Mouse (Mus musculus) intestine, embryonic 16.5 days (tissue): Measurements from ENCODE around the gene Hba-x. TPM values are rescaled to one million over a fixed set of nuclear protein-coding genes. Genes with fewer than 3 reads are reported as not detected.

ENCODE experiments used
- ATAC-seq: fragments of 200-750 bp; cut with Nextera tagmentation; 2 replicates; pipeline ENCODE4 v1.8.0; 2017; ENCODE audit warnings: moderate TSS enrichment, moderate library complexity
- H3K27ac ChIP-seq: fragments of 300-500 bp; sonication (generic); 2 replicates; pipeline ENCODE4 v1.5.1; 2014; ENCODE audit warnings: mild to moderate bottlenecking, low read length
- H3K27me3 ChIP-seq: fragments of 300-500 bp; sonication (generic); replicated peaks from 2 replicates; pipeline ENCODE4 v1.6.1; 2014; ENCODE audit warnings: low read length, control low read depth, mixed read lengths; ENCODE audit not compliant: control insufficient read depth, insufficient read depth
- H3K36me3 ChIP-seq: fragments of 300-500 bp; sonication (generic); 2 replicates; pipeline ENCODE4 v1.6.1; 2014; ENCODE audit warnings: low read length, control low read depth; ENCODE audit not compliant: control insufficient read depth, insufficient read depth
- H3K4me1 ChIP-seq: fragments of 300-500 bp; sonication (generic); 2 replicates; pipeline ENCODE4 v1.6.1; 2014; ENCODE audit warnings: low read length, control low read depth, mixed read lengths; ENCODE audit not compliant: control insufficient read depth, insufficient read depth
- H3K4me2 ChIP-seq: fragments of 300-500 bp; sonication (generic); 2 replicates; pipeline ENCODE4 v1.6.1; 2014; ENCODE audit warnings: low read depth, low read length, control low read depth
- H3K4me3 ChIP-seq: fragments of 300-500 bp; sonication (generic); 2 replicates; pipeline ENCODE4 v1.5.1; 2014; ENCODE audit warnings: mild to moderate bottlenecking, low read length
- H3K9ac ChIP-seq: fragments of 300-500 bp; sonication (generic); 2 replicates; pipeline ENCODE4 v1.6.1; 2014; ENCODE audit warnings: low read depth, low read length
- H3K9me3 ChIP-seq: fragments of 300-500 bp; sonication (generic); 2 replicates; pipeline ENCODE4 v1.6.1; 2016; ENCODE audit warnings: low read length, control low read depth; ENCODE audit not compliant: control insufficient read depth
- WGBS: fragments of 180-500 bp; shearing (Covaris S2); extraction: QIAGEN DNeasy Blood & Tissue Kit; methylation state at CpG from one replicate; pipeline ENCODE4 v1.1.7; 2014; 5-methylcytosine and 5-hydroxymethylcytosine counted together
- polyA plus RNA-seq: library from polyadenylated mRNA; unstranded; fragments of >200 nt; fragmentation: Nextera tagmentation; extraction: Ambion mirVana; gene quantifications from 2 replicates; pipeline ENCODE4 v1.2.1, GENCODE M21; 2015

Hba-x gene
- polyA plus RNA-seq, 1 experiment from 2014 or later: 16.4 TPM

- Histone ChIP-seq H3K4me2 (no peak overlapping the region), H3K36me3 (peaks cover 3% of the 10 kb centered on the region), H3K9ac (no peak overlapping the region), H3K4me3 (no peak overlapping the region), H3K27me3 (no peaks in the 10 kb centered on the region), H3K27ac (peak overlapping the region; percentile 60), H3K4me1 (peaks cover 13% of the 10 kb centered on the region), H3K9me3 (no peaks in the 10 kb centered on the region)
- no peak for ATAC-seq
- WGBS: 81% methylated on average over 1 of the region's 1 CpGs
Observed at GRCm38 (mm10) chr11:32244617-32245016, 31.6 kb upstream of the Hba-x start.

- Histone ChIP-seq H3K4me3 (no peak overlapping the region), H3K4me2 (no peak overlapping the region), H3K4me1 (peaks cover 13% of the 10 kb centered on the region), H3K27ac (no peak overlapping the region), H3K36me3 (peaks cover 7% of the 10 kb centered on the region), H3K9ac (no peak overlapping the region), H3K9me3 (no peaks in the 10 kb centered on the region), H3K27me3 (no peaks in the 10 kb centered on the region)
- ATAC-seq: peak; percentile 68
- WGBS: 89% methylated on average over 6 of the region's 6 CpGs
Observed at GRCm38 (mm10) chr11:32245614-32246013, 30.6 kb upstream of the Hba-x start.

GRCm38 (mm10) chr11:32247068-32247467 lies 29.1 kb upstream of the Hba-x start:
- Histone ChIP-seq H3K27me3 (no peaks in the 10 kb centered on the region), H3K4me3 (no peak overlapping the region), H3K36me3 (peaks cover 7% of the 10 kb centered on the region), H3K27ac (no peak overlapping the region), H3K9ac (no peak overlapping the region), H3K4me2 (no peak overlapping the region), H3K4me1 (peaks cover 13% of the 10 kb centered on the region), H3K9me3 (no peaks in the 10 kb centered on the region)
- ATAC-seq: no peak

GRCm38 (mm10) chr11:32248350-32248749 lies 27.9 kb upstream of the Hba-x start:
- Histone ChIP-seq H3K9ac (no peak overlapping the region), H3K9me3 (no peaks in the 10 kb centered on the region), H3K4me3 (no peak overlapping the region), H3K27me3 (no peaks in the 10 kb centered on the region), H3K4me1 (peaks cover 8% of the 10 kb centered on the region; the same call in 1 of the 2 replicates), H3K36me3 (peaks cover 7% of the 10 kb centered on the region), H3K4me2 (no peak overlapping the region), H3K27ac (no peak overlapping the region)
- 82% methylated on average over 3 of the region's 3 CpGs for WGBS
- ATAC-seq: no peak

GRCm38 (mm10) chr11:32250880-32251763 lies 25.1 kb upstream of the Hba-x start:
- peak; percentile 93 for ATAC-seq
- Histone ChIP-seq H3K4me1 (no peaks in the 10 kb centered on the region), H3K9me3 (no peaks in the 10 kb centered on the region), H3K4me2 (no peak overlapping the region), H3K27ac (no peak overlapping the region), H3K27me3 (no peaks in the 10 kb centered on the region), H3K4me3 (no peak overlapping the region), H3K9ac (no peak overlapping the region), H3K36me3 (peaks cover 7% of the 10 kb centered on the region)
- 84% methylated on average over 8 of the region's 8 CpGs for WGBS

GRCm38 (mm10) chr11:32253121-32253520 lies 23.1 kb upstream of the Hba-x start:
- WGBS: 100% methylated on average over 1 of the region's 1 CpGs
- H3K27ac ChIP-seq: no peak overlapping the region
- peaks cover 7% of the 10 kb centered on the region for H3K36me3 ChIP-seq
- H3K27me3 ChIP-seq: no peaks in the 10 kb centered on the region
- H3K9me3 ChIP-seq: no peaks in the 10 kb centered on the region
- H3K4me2 ChIP-seq: no peak overlapping the region
- no peak overlapping the region for H3K4me3 ChIP-seq
- H3K4me1 ChIP-seq: no peaks in the 10 kb centered on the region
- no peak for ATAC-seq
- H3K9ac ChIP-seq: no peak overlapping the region

GRCm38 (mm10) chr11:32256146-32256545 lies 20.1 kb upstream of the Hba-x start:
- Histone ChIP-seq H3K4me3 (no peak overlapping the region), H3K9me3 (no peaks in the 10 kb centered on the region), H3K36me3 (no peaks in the 10 kb centered on the region), H3K27ac (no peak overlapping the region), H3K9ac (no peak overlapping the region), H3K4me1 (no peaks in the 10 kb centered on the region), H3K4me2 (no peak overlapping the region), H3K27me3 (no peaks in the 10 kb centered on the region)
- WGBS: 94% methylated on average over 1 of the region's 1 CpGs
- ATAC-seq: peak; percentile 87

- no peak overlapping the region for H3K4me3 ChIP-seq
- H3K27me3 ChIP-seq: no peaks in the 10 kb centered on the region
- no peaks in the 10 kb centered on the region for H3K9me3 ChIP-seq
- H3K27ac ChIP-seq: no peak overlapping the region
- no peak overlapping the region for H3K9ac ChIP-seq
- 80% methylated on average over 3 of the region's 3 CpGs for WGBS
- no peaks in the 10 kb centered on the region for H3K4me1 ChIP-seq
- no peak overlapping the region for H3K4me2 ChIP-seq
- ATAC-seq: no peak
- no peaks in the 10 kb centered on the region for H3K36me3 ChIP-seq
Observed at GRCm38 (mm10) chr11:32256566-32256965, 19.6 kb upstream of the Hba-x start.

GRCm38 (mm10) chr11:32262674-32263415 lies 13.4 kb upstream of the Hba-x start:
- H3K36me3 ChIP-seq: no peaks in the 10 kb centered on the region
- no peaks in the 10 kb centered on the region for H3K9me3 ChIP-seq
- no peak overlapping the region for H3K4me3 ChIP-seq
- peaks cover 7% of the 10 kb centered on the region for H3K4me1 ChIP-seq
- H3K27me3 ChIP-seq: no peaks in the 10 kb centered on the region
- H3K27ac ChIP-seq: no peak overlapping the region
- H3K9ac ChIP-seq: no peak overlapping the region
- H3K4me2 ChIP-seq: no peak overlapping the region
- no peak for ATAC-seq
- 70% methylated on average over 10 of the region's 10 CpGs for WGBS
